Mouse (Mus musculus): ENCODE data around the gene Ola1. TPM values are rescaled to one million over a fixed set of nuclear protein-coding genes. Genes with fewer than 3 reads are reported as not detected.

Ola1 gene
- polyA plus RNA-seq, 1 experiment: 69.6 TPM

DNA sequence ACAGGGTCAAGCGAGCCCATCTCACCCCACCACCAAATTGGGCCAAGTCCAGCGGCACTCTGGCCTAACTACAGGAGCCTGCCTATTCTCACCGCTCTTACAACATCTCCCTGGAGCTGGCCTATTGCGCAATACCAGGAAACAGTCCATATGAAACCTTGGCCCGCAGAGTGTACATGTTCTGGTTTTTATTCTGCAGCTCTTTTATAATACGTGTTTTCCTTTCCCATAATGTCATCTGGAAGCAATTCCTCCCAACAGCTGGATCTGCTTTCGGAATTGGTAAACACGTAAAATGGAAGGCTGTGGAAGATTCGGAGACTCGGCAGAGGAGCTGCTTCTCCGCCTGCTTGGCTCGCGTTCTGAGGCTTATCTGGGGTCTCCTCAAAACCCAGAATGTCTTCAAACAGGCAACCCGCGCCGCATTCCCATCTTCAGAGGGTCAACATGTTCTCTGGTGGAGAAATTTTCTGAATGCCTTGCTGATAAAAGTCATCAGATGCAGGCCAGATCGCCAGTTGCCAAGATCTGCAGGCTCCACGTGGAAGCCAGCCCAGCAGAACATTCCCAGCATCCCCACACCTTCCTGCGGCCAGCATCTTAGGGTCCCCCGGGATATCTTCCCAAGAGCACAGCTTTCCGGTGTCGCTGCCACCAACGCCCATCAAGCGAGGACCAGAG is 171.5 kb downstream of the Ola1 start:
- Histone ChIP-seq H3K4me1 (ENCODE audit: control insufficient read depth, insufficient read depth, low read length) (no peaks in the 10 kb centered on the region), H3K4me3 (ENCODE audit: insufficient read depth, low read length) (no peak overlapping the region), H3K27ac (ENCODE audit: insufficient read depth, low read length) (no peak overlapping the region)
- TF ChIP-seq POLR2A (IDR thresholded peaks at IDR 0.05; ENCODE audit: extremely low read depth, insufficient read depth, low read length): no peak
- no peak for TF ChIP-seq CTCF (IDR thresholded peaks at IDR 0.05; ENCODE audit: extremely low read depth, insufficient read depth, low read length)

DNA sequence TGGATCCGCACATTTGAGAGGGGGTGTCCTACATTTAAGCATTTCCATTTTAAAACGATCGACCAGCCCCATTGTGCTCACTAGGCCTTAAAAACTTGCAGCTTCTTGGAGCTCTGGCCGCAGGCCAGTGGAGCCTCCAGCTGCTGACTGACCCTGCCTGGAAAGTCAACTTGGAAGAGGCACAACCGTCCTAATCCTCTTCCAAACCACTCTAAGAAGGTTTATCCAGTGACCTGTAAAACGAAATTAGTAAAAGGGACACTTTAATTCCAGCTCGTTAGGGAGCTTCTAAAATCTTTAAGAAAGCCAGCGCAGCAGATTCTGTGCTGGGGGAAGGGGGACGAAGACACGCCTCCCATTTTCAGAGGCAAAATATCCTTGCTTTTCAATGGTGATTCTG is 172.1 kb downstream of the Ola1 start:
- Histone ChIP-seq H3K4me3 (ENCODE audit: insufficient read depth, low read length) (no peak overlapping the region), H3K4me1 (ENCODE audit: control insufficient read depth, insufficient read depth, low read length) (no peaks in the 10 kb centered on the region), H3K27ac (ENCODE audit: insufficient read depth, low read length) (no peak overlapping the region)
- TF ChIP-seq POLR2A (IDR thresholded peaks at IDR 0.05; ENCODE audit: extremely low read depth, insufficient read depth, low read length) (no peak), CTCF (IDR thresholded peaks at IDR 0.05; ENCODE audit: extremely low read depth, insufficient read depth, low read length) (no peak)

DNA sequence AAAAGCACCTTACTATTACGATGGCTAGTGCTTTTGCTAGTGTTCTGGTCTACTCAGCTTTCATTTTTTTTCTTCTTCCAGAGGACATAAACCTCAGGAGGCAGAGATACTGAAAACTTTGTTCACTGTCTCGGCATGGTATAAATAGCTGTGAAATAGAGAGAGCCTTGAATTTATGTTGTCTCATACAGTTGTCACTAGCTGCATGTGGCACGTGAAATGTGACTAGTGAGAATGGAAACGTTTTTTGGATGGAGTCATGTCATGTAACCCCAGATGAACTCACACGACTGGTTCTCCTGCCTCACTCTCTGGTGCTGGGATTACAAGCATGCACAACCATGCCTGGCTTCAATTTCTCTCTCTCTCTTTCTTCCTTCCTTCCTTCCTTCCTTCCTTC is 173.2 kb downstream of the Ola1 start:
- TF ChIP-seq POLR2A (IDR thresholded peaks at IDR 0.05; ENCODE audit: extremely low read depth, insufficient read depth, low read length) (no peak), CTCF (IDR thresholded peaks at IDR 0.05; ENCODE audit: extremely low read depth, insufficient read depth, low read length) (no peak)
- Histone ChIP-seq H3K4me1 (ENCODE audit: control insufficient read depth, insufficient read depth, low read length) (no peaks in the 10 kb centered on the region), H3K27ac (ENCODE audit: insufficient read depth, low read length) (no peak overlapping the region), H3K4me3 (ENCODE audit: insufficient read depth, low read length) (no peak overlapping the region)

Other genes with a start within 250 kb of the Ola1 start
- 26.3 and 26.6 TPM in 2 replicates for gene Sp3, start 238.5 kb downstream of the Ola1 start, polyA plus RNA-seq (2012; rRNA removed)
- gene Gm11084, start 232.2 kb downstream of the Ola1 start, polyA plus RNA-seq (2012; rRNA removed): not detected in 2 replicates
- gene Sp9, start 53.0 kb upstream of the Ola1 start, polyA plus RNA-seq (2012; rRNA removed): 1.3 and 2.3 TPM in 2 replicates
- gene Scrn3, start 93.7 kb upstream of the Ola1 start, polyA plus RNA-seq (2012; rRNA removed): 22.8 and 24.8 TPM in 2 replicates
- 26.7 and 29.2 TPM in 2 replicates for gene Cir1, start 93.8 kb upstream of the Ola1 start, polyA plus RNA-seq (2012; rRNA removed)
- 25.9 and 26.6 TPM in 2 replicates for gene Gpr155, start 167.6 kb upstream of the Ola1 start, polyA plus RNA-seq (2012; rRNA removed)